Mouse (Mus musculus): ENCODE results near the gene Icam2. TPM values are rescaled to one million over a fixed set of nuclear protein-coding genes. Genes with fewer than 3 reads are reported as not detected.

The Icam2 gene
- polyA plus RNA-seq, 2 experiments, result 12.1 to 13.0 TPM

DNA sequence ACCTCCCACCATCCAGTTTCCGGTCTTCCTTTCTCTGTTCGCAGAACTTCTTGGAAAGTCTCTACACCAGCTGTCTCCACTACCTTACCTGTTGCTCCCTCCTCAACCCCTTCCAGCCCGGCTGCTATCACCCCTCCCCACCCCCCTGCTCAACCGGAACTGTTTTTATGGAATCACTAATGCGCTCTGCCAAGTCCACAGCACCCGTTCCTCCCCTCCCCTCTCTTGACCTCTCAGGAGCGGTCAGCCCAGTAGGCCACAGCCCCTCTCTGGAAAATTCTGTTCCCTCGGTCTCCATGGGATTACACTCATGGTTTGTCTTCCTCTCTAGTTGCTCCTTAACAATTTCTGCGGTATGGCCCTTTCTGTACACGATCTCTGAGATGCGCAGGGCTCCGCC lies 34.7 kb downstream of the Icam2 start, which contains the start of gene Scn4a:
Gene Scn4a, minus strand, starts transcription at position 101 of the 400 bp plus-strand sequence.
- no peak within 1 kb of the TSS for H3K4me3 ChIP-seq (ENCODE audit: insufficient read depth in 1 of 2, low read depth in 2 of 2, low read length in 2 of 2)
- no peak within 1 kb of the TSS for H3K27ac ChIP-seq
- no peaks in the 10 kb centered on the region for H3K27me3 ChIP-seq (ENCODE audit: control insufficient read depth, insufficient read depth, low read length)
- no peaks in the 10 kb centered on the region for H3K9me3 ChIP-seq (ENCODE audit: control insufficient read depth, low read length)
- H3K4me1 ChIP-seq (replicated peaks; ENCODE audit: control insufficient read depth in 2 of 2, insufficient read depth in 2 of 2, low read length in 1 of 2), result peaks cover 0 to 6% of the 10 kb centered on the region in 2 experiments; a peak in 2 of 4 replicates
- no peaks in the 10 kb centered on the region for H3K36me3 ChIP-seq (replicated peaks; ENCODE audit: control insufficient read depth, insufficient read depth, low read depth)
- H3K4me2 ChIP-seq (ENCODE audit: low read depth), result no peak within 1 kb of the TSS
- no peak within 1 kb of the TSS for H3K9ac ChIP-seq (replicated peaks)
- DNase-seq (ENCODE audit: low read depth in 3 of 3, low spot score in 3 of 3) (no peak), ATAC-seq (ENCODE audit: insufficient read depth) (no peak)
- TF ChIP-seq EP300 (IDR thresholded peaks at IDR 0.05; ENCODE audit: low read depth) (no peak), CTCF (IDR thresholded peaks at IDR 0.05; ENCODE audit: low read depth) (no peak)
- WGBS (ENCODE audit: insufficient replicate concordance), result 67% methylated on average over 12 of the region's 12 CpGs

DNA sequence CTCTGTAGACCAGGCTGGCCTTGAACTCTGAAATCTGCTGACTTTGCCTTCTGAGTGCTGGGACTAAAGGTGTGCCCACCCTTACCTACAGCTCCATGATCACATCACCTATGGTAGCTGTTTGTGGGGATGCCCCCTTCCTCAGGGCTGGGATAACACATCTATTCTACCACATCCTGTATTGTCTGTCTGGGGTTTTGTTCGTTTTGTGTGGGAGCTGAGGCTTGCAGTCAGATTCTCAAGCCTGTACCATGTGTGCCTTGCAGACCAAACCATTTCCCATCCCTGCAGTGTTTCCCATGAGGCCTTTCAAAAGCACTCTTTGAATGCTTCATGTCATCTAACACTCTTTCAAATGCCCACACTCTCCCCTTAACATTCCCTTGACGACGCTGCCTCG lies 35.9 kb downstream of the Icam2 start:
- H3K9me3 ChIP-seq (ENCODE audit: control insufficient read depth, low read length), result no peaks in the 10 kb centered on the region
- no peaks in the 10 kb centered on the region for H3K36me3 ChIP-seq (replicated peaks; ENCODE audit: control insufficient read depth, insufficient read depth, low read depth)
- H3K4me2 ChIP-seq (ENCODE audit: low read depth), result no peak overlapping the region
- H3K27ac ChIP-seq, result no peak overlapping the region
- H3K4me3 ChIP-seq (ENCODE audit: insufficient read depth in 1 of 2, low read depth in 2 of 2, low read length in 2 of 2), result no peak overlapping the region
- WGBS (ENCODE audit: insufficient replicate concordance), result 67% methylated on average over 4 of the region's 4 CpGs
- ATAC-seq (ENCODE audit: insufficient read depth), result no peak
- no peaks in the 10 kb centered on the region for H3K27me3 ChIP-seq (ENCODE audit: control insufficient read depth, insufficient read depth, low read length)
- no peak overlapping the region for H3K9ac ChIP-seq (replicated peaks)
- no peak for DNase-seq (ENCODE audit: low read depth in 3 of 3, low spot score in 3 of 3)
- TF ChIP-seq CTCF (IDR thresholded peaks at IDR 0.05; ENCODE audit: low read depth), result no peak
- TF ChIP-seq EP300 (IDR thresholded peaks at IDR 0.05; ENCODE audit: low read depth), result no peak
- H3K4me1 ChIP-seq (replicated peaks; ENCODE audit: control insufficient read depth in 2 of 2, insufficient read depth in 2 of 2, low read length in 1 of 2), result peaks cover 0 to 6% of the 10 kb centered on the region in 2 experiments; a peak in 2 of 4 replicates

DNA sequence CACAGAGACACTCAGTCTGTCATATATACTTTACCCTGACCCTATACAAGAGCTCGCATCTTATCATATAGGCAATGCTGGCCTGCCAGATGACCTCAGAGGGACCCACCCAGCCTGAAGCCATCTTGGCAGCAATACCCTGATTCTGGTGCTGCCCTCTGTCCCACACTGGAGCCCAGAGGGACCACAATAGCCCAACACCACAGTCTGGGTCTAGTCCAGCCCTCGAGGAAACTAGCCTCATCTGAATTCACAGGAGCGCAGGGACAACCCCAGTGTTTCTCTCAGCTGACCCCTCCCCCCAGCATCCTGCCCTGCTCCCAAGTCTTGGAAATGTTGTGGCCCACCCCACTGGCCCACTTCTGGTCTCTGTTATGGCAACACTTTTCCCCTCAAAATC lies 36.6 kb downstream of the Icam2 start:
- H3K4me3 ChIP-seq (ENCODE audit: insufficient read depth in 1 of 2, low read depth in 2 of 2, low read length in 2 of 2), result no peak overlapping the region
- H3K36me3 ChIP-seq (replicated peaks; ENCODE audit: control insufficient read depth, insufficient read depth, low read depth), result no peaks in the 10 kb centered on the region
- no peaks in the 10 kb centered on the region for H3K27me3 ChIP-seq (ENCODE audit: control insufficient read depth, insufficient read depth, low read length)
- peaks cover 0 to 6% of the 10 kb centered on the region in 2 experiments; a peak in 2 of 4 replicates for H3K4me1 ChIP-seq (replicated peaks; ENCODE audit: control insufficient read depth in 2 of 2, insufficient read depth in 2 of 2, low read length in 1 of 2)
- no peaks in the 10 kb centered on the region for H3K9me3 ChIP-seq (ENCODE audit: control insufficient read depth, low read length)
- TF ChIP-seq CTCF (IDR thresholded peaks at IDR 0.05; ENCODE audit: low read depth), result no peak
- no peak for TF ChIP-seq EP300 (IDR thresholded peaks at IDR 0.05; ENCODE audit: low read depth)
- no peak overlapping the region for H3K9ac ChIP-seq (replicated peaks)
- no peak overlapping the region for H3K27ac ChIP-seq
- H3K4me2 ChIP-seq (ENCODE audit: low read depth), result no peak overlapping the region
- 54% methylated on average over 3 of the region's 3 CpGs for whole genome bisulfite sequencing (ENCODE audit: insufficient replicate concordance)
- ATAC-seq (ENCODE audit: insufficient read depth) (no peak), DNase-seq (ENCODE audit: low read depth in 3 of 3, low spot score in 3 of 3) (no peak)

DNA sequence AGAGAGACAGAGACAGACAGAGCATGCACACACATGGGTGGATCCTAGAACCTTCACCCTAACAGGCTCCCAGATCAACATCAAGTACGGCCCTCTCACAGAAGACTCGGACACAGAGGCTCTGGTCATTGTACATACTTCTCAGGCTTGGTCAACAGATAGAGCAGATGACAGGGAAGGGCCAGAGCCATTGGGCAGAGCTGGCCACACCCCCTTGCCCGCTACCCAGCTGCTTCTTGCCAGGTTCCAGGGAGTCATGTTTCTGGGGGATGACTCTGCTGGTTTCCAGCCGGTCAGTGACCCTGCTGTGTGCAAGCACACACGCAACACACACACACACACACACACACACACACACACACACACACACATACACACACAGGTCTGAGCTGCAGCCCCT lies 37.0 kb downstream of the Icam2 start:
- peaks cover 0 to 6% of the 10 kb centered on the region in 2 experiments; a peak in 2 of 4 replicates for H3K4me1 ChIP-seq (replicated peaks; ENCODE audit: control insufficient read depth in 2 of 2, insufficient read depth in 2 of 2, low read length in 1 of 2)
- H3K4me2 ChIP-seq (ENCODE audit: low read depth), result no peak overlapping the region
- H3K36me3 ChIP-seq (replicated peaks; ENCODE audit: control insufficient read depth, insufficient read depth, low read depth), result no peaks in the 10 kb centered on the region
- H3K27me3 ChIP-seq (ENCODE audit: control insufficient read depth, insufficient read depth, low read length), result no peaks in the 10 kb centered on the region
- no peak for DNase-seq (ENCODE audit: low read depth in 3 of 3, low spot score in 3 of 3)
- no peak for ATAC-seq (ENCODE audit: insufficient read depth)
- H3K9me3 ChIP-seq (ENCODE audit: control insufficient read depth, low read length), result no peaks in the 10 kb centered on the region
- 50% methylated on average over 5 of the region's 5 CpGs for WGBS (ENCODE audit: insufficient replicate concordance)
- no peak overlapping the region for H3K4me3 ChIP-seq (ENCODE audit: insufficient read depth in 1 of 2, low read depth in 2 of 2, low read length in 2 of 2)
- H3K9ac ChIP-seq (replicated peaks), result no peak overlapping the region
- no peak for TF ChIP-seq CTCF (IDR thresholded peaks at IDR 0.05; ENCODE audit: low read depth)
- no peak for TF ChIP-seq EP300 (IDR thresholded peaks at IDR 0.05; ENCODE audit: low read depth)
- no peak overlapping the region for H3K27ac ChIP-seq

DNA sequence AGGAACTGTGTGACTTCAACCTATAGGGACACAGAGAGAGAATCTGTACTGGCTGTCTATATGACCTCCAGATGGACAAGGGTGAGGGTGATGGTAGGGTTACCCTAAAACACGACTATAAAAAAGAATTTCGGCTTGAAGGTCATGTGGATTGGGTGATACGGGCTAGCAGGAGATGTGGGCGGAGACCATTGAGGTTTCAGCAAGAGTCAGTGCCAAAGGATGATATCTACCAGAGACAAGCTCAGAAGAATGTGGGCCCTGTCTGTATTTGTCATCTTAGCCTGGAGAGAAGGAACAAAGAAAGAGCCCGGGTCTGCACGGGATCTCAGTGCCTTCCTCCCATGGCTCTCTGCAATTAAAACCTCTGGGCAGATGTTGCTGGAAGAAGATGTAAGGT lies 38.1 kb downstream of the Icam2 start:
- no peak for ATAC-seq (ENCODE audit: insufficient read depth)
- Histone ChIP-seq H3K4me2 (ENCODE audit: low read depth) (no peak overlapping the region), H3K9ac (replicated peaks) (no peak overlapping the region), H3K36me3 (replicated peaks; ENCODE audit: control insufficient read depth, insufficient read depth, low read depth) (no peaks in the 10 kb centered on the region), H3K27ac (no peak overlapping the region), H3K27me3 (ENCODE audit: control insufficient read depth, insufficient read depth, low read length) (no peaks in the 10 kb centered on the region), H3K4me1 (replicated peaks; ENCODE audit: control insufficient read depth in 2 of 2, insufficient read depth in 2 of 2, low read length in 1 of 2) (no peaks in the 10 kb centered on the region), H3K9me3 (ENCODE audit: control insufficient read depth, low read length) (no peaks in the 10 kb centered on the region), H3K4me3 (ENCODE audit: insufficient read depth in 1 of 2, low read depth in 2 of 2, low read length in 2 of 2) (no peak overlapping the region)
- WGBS (ENCODE audit: insufficient replicate concordance), result 55% methylated on average over 6 of the region's 6 CpGs
- TF ChIP-seq EP300 (IDR thresholded peaks at IDR 0.05; ENCODE audit: low read depth), result no peak
- TF ChIP-seq CTCF (IDR thresholded peaks at IDR 0.05; ENCODE audit: low read depth), result no peak
- no peak for DNase-seq (ENCODE audit: low read depth in 3 of 3, low spot score in 3 of 3)
